Mouse (Mus musculus): ENCODE results near the gene Rer1.

DNA sequence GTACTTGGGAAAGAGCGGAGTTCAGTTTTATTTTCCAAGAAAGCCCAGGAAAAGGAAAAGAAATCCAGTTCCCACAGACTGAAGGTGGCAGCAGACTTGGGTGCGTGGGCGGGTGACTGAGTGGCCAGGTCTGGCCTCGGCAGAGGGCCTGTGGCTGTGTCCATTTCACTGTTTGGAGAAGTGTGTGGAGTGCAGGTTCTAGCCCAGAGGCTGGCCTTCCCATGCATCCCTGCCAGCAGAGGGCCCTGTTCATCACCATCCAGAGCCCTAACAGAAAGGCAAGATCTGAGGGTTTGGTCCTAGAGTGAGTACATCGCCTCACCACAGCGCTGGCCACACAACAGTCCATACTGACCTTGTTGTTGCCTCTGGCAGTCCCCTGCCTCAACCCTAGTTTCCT, 17.0 kb downstream of the Rer1 start:
- TF ChIP-seq CTCF (IDR thresholded peaks at IDR 0.05; ENCODE audit: control insufficient read depth, insufficient read depth, low read length): peak; percentile 22; the same call in 1 of the 2 replicates
- no peak for TF ChIP-seq POLR2A (IDR thresholded peaks at IDR 0.05; ENCODE audit: borderline replicate concordance, control insufficient read depth, low read depth, low read length)
